Mouse (Mus musculus): Measurements from ENCODE around the gene Nrg4. TPM values are rescaled to one million over a fixed set of nuclear protein-coding genes. Genes with fewer than 3 reads are reported as not detected.

The Nrg4 gene
- polyA plus RNA-seq, 1 experiment from 2014 or later = 1.2 TPM

DNA sequence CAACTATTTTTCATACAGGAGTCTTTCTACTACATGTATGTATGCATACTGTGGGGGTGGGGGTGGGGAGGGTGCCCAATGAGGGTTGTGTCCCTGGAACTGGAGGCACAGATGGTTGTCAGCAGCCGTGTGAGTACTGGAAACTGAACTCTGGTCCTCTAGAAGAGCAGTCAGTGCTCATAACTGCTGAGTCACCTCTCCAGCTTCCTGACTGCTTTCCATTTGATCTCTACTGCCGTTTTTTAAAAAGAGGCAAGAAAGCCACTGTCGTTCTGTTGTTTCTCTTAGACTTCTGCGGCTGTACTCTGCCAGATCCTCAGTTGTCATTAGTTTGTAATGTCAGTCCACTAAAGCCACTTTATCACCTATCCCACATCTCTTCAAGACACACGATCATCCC, 19.1 kb downstream of the Nrg4 start:
- Histone ChIP-seq H3K36me3 (ENCODE audit: control insufficient read depth, insufficient read depth, low read length) (no peaks in the 10 kb centered on the region), H3K4me3 (ENCODE audit: low read depth, low read length) (no peak overlapping the region), H3K4me2 (ENCODE audit: low read depth, low read length) (no peak overlapping the region), H3K9me3 (ENCODE audit: control insufficient read depth, low read length) (no peaks in the 10 kb centered on the region), H3K27me3 (replicated peaks; ENCODE audit: control insufficient read depth, insufficient read depth, low read length) (no peaks in the 10 kb centered on the region), H3K4me1 (ENCODE audit: control insufficient read depth, insufficient read depth, low read length) (no peaks in the 10 kb centered on the region), H3K9ac (ENCODE audit: low read depth, low read length) (no peak overlapping the region), H3K27ac (replicated peaks; ENCODE audit: low read depth, low read length) (no peak overlapping the region)
- 61% methylated on average over 5 of the region's 5 CpGs for WGBS
- ATAC-seq (ENCODE audit: low read depth) (no peak), DNase-seq (ENCODE audit: low spot score) (no peak)

DNA sequence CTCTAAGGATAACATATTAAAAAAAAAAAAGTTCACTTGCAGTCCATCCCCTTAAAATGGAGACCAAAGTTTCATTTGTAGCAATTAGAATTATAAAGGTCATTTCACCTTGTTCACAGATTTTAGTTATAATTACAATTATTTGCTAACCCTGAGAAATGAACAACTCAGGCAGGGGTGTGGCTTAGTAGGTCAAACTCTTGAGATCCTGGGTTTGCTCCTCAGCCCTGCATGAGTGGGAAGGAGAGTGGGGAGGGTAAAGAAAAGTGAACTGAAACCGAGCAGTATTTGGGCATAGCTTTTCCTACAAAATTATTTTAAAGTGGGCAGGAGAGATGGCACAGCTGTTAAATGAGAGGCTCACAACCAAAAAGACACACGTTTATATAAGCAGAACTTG, 19.6 kb downstream of the Nrg4 start:
- H3K36me3 ChIP-seq (ENCODE audit: control insufficient read depth, insufficient read depth, low read length) = no peaks in the 10 kb centered on the region
- no peaks in the 10 kb centered on the region for H3K4me1 ChIP-seq (ENCODE audit: control insufficient read depth, insufficient read depth, low read length)
- H3K27ac ChIP-seq (replicated peaks; ENCODE audit: low read depth, low read length) = no peak overlapping the region
- no peak overlapping the region for H3K4me3 ChIP-seq (ENCODE audit: low read depth, low read length)
- ATAC-seq (ENCODE audit: low read depth) (no peak), DNase-seq (ENCODE audit: low spot score) (no peak)
- no peaks in the 10 kb centered on the region for H3K9me3 ChIP-seq (ENCODE audit: control insufficient read depth, low read length)
- WGBS = 56% methylated on average over 2 of the region's 2 CpGs
- H3K27me3 ChIP-seq (replicated peaks; ENCODE audit: control insufficient read depth, insufficient read depth, low read length) = no peaks in the 10 kb centered on the region
- no peak overlapping the region for H3K4me2 ChIP-seq (ENCODE audit: low read depth, low read length)
- H3K9ac ChIP-seq (ENCODE audit: low read depth, low read length) = no peak overlapping the region

GRCm38 (mm10) chr9:55296221-55296620, 30.4 kb downstream of the Nrg4 start:
- WGBS = 65% methylated on average over 2 of the region's 2 CpGs
- H3K36me3 ChIP-seq (ENCODE audit: control insufficient read depth, insufficient read depth, low read length) = no peaks in the 10 kb centered on the region
- DNase-seq (ENCODE audit: low spot score) (peak; percentile 16), ATAC-seq (ENCODE audit: low read depth) (peak; percentile 41; the same call in 1 of the 2 replicates)
- no peak overlapping the region for H3K9ac ChIP-seq (ENCODE audit: low read depth, low read length)
- H3K9me3 ChIP-seq (ENCODE audit: control insufficient read depth, low read length) = no peaks in the 10 kb centered on the region
- no peak overlapping the region for H3K4me2 ChIP-seq (ENCODE audit: low read depth, low read length)
- H3K4me1 ChIP-seq (ENCODE audit: control insufficient read depth, insufficient read depth, low read length) = no peaks in the 10 kb centered on the region
- H3K27ac ChIP-seq (replicated peaks; ENCODE audit: low read depth, low read length) = no peak overlapping the region
- H3K27me3 ChIP-seq (replicated peaks; ENCODE audit: control insufficient read depth, insufficient read depth, low read length) = no peaks in the 10 kb centered on the region
- no peak overlapping the region for H3K4me3 ChIP-seq (ENCODE audit: low read depth, low read length)

DNA sequence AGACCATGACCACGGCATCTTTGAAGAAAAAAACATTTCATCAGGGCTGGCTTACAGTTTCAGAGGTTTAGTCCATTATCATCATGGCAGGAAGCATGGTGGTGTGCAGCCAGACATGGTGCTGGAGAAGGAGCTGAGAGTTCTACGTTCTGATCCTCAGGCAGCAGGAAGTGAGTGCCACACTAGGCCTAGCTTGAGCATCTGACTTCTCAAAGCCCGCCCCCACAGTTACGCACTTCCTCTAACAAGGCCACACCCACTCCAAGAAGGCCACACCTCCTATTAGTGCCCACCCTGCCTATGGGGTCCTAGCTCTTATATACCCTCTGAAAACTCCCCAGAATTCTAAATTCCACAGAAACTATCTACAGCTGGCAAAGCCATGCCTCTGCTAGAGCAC, 34.7 kb downstream of the Nrg4 start:
- Histone ChIP-seq H3K36me3 (ENCODE audit: control insufficient read depth, insufficient read depth, low read length) (no peaks in the 10 kb centered on the region), H3K4me3 (ENCODE audit: low read depth, low read length) (no peak overlapping the region), H3K27me3 (replicated peaks; ENCODE audit: control insufficient read depth, insufficient read depth, low read length) (no peaks in the 10 kb centered on the region)

GRCm38 (mm10) chr9:55289475-55290198, 37.0 kb downstream of the Nrg4 start:
- ATAC-seq (ENCODE audit: low read depth) (no peak), DNase-seq (ENCODE audit: low spot score) (no peak)
- Histone ChIP-seq H3K27ac (replicated peaks; ENCODE audit: low read depth, low read length) (no peak overlapping the region), H3K4me2 (ENCODE audit: low read depth, low read length) (no peak overlapping the region), H3K9me3 (ENCODE audit: control insufficient read depth, low read length) (no peaks in the 10 kb centered on the region), H3K9ac (ENCODE audit: low read depth, low read length) (no peak overlapping the region), H3K27me3 (replicated peaks; ENCODE audit: control insufficient read depth, insufficient read depth, low read length) (no peaks in the 10 kb centered on the region), H3K36me3 (ENCODE audit: control insufficient read depth, insufficient read depth, low read length) (no peaks in the 10 kb centered on the region), H3K4me1 (ENCODE audit: control insufficient read depth, insufficient read depth, low read length) (no peaks in the 10 kb centered on the region), H3K4me3 (ENCODE audit: low read depth, low read length) (no peak overlapping the region)
- 45% methylated on average over 3 of the region's 3 CpGs for WGBS

More for the DNA sequence above, 34.7 kb downstream of the Nrg4 start:
- DNase-seq (ENCODE audit: low spot score) (no peak), ATAC-seq (ENCODE audit: low read depth) (no peak)
- Histone ChIP-seq H3K4me1 (ENCODE audit: control insufficient read depth, insufficient read depth, low read length) (no peaks in the 10 kb centered on the region), H3K4me2 (ENCODE audit: low read depth, low read length) (no peak overlapping the region), H3K9me3 (ENCODE audit: control insufficient read depth, low read length) (no peaks in the 10 kb centered on the region), H3K9ac (ENCODE audit: low read depth, low read length) (no peak overlapping the region), H3K27ac (replicated peaks; ENCODE audit: low read depth, low read length) (no peak overlapping the region)
- WGBS = 87% methylated on average over 4 of the region's 4 CpGs

GRCm38 (mm10) chr9:55285197-55285596, 41.4 kb downstream of the Nrg4 start:
- no peaks in the 10 kb centered on the region for H3K9me3 ChIP-seq (ENCODE audit: control insufficient read depth, low read length)
- 69% methylated on average over 3 of the region's 3 CpGs for WGBS
- no peaks in the 10 kb centered on the region for H3K27me3 ChIP-seq (replicated peaks; ENCODE audit: control insufficient read depth, insufficient read depth, low read length)
- ATAC-seq (ENCODE audit: low read depth) = no peak
- H3K9ac ChIP-seq (ENCODE audit: low read depth, low read length) = no peak overlapping the region
- H3K27ac ChIP-seq (replicated peaks; ENCODE audit: low read depth, low read length) = no peak overlapping the region
- H3K4me1 ChIP-seq (ENCODE audit: control insufficient read depth, insufficient read depth, low read length) = 0 out of 2 replicates have a peak, but pooled peaks cover 3% of the 10 kb centered on the region
- DNase-seq (ENCODE audit: low spot score) = no peak
- no peaks in the 10 kb centered on the region for H3K36me3 ChIP-seq (ENCODE audit: control insufficient read depth, insufficient read depth, low read length)
- no peak overlapping the region for H3K4me3 ChIP-seq (ENCODE audit: low read depth, low read length)
- H3K4me2 ChIP-seq (ENCODE audit: low read depth, low read length) = no peak overlapping the region

GRCm38 (mm10) chr9:55283516-55283915, 43.1 kb downstream of the Nrg4 start:
- DNase-seq (ENCODE audit: low spot score) = peak; percentile 69

DNA sequence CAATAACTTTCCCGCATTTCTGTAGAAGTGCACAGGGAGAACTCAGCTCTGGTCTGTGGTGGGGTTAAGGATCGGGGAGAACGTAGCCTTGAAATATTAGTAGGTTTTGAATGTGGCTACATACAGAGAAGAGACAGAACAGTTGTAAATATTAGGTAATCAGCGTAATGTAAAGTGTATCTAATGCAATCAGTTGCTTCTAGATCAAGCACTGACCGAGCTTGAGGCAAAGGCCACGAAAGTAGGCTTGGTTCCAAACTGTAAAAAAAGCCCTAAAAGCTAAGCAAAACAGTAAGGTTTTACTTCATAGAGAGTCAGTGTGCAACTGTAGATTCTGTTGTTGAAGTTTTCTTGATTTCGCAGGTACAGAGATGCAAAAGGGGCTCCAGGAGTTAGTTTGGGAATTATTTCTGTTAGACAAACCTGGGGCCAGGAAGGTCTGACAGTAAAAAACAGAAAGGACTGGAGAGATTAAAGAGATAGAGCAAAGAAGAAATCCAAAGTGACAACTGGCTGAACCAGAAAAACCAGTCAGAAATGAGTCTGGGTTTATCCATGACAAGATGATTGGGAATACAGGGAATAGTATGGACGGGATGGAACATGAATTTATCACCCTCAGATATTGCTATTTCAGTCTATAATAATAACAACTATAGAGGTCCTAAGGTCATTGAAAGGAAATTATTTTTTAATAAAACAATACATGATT, 47.4 kb downstream of the Nrg4 start:
- no peak overlapping the region for H3K4me2 ChIP-seq (ENCODE audit: low read depth, low read length)
- DNase-seq (ENCODE audit: low spot score) (no peak), ATAC-seq (ENCODE audit: low read depth) (no peak)
- H3K27ac ChIP-seq (replicated peaks; ENCODE audit: low read depth, low read length) = no peak overlapping the region
- no peak overlapping the region for H3K4me3 ChIP-seq (ENCODE audit: low read depth, low read length)
- WGBS = 73% methylated on average over 8 of the region's 8 CpGs
- no peak overlapping the region for H3K9ac ChIP-seq (ENCODE audit: low read depth, low read length)
- H3K9me3 ChIP-seq (ENCODE audit: control insufficient read depth, low read length) = no peaks in the 10 kb centered on the region
- 0 out of 2 replicates have a peak, but pooled peaks cover 3% of the 10 kb centered on the region for H3K4me1 ChIP-seq (ENCODE audit: control insufficient read depth, insufficient read depth, low read length)
- H3K27me3 ChIP-seq (replicated peaks; ENCODE audit: control insufficient read depth, insufficient read depth, low read length) = no peaks in the 10 kb centered on the region
- H3K36me3 ChIP-seq (ENCODE audit: control insufficient read depth, insufficient read depth, low read length) = no peaks in the 10 kb centered on the region

More at GRCm38 (mm10) chr9:55283516-55283915, 43.1 kb downstream of the Nrg4 start:
- H3K27ac ChIP-seq (replicated peaks; ENCODE audit: low read depth, low read length) = no peak overlapping the region
- no peak for ATAC-seq (ENCODE audit: low read depth)
- H3K4me3 ChIP-seq (ENCODE audit: low read depth, low read length) = no peak overlapping the region
- H3K9me3 ChIP-seq (ENCODE audit: control insufficient read depth, low read length) = no peaks in the 10 kb centered on the region
- H3K36me3 ChIP-seq (ENCODE audit: control insufficient read depth, insufficient read depth, low read length) = no peaks in the 10 kb centered on the region
- H3K4me1 ChIP-seq (ENCODE audit: control insufficient read depth, insufficient read depth, low read length) = 0 out of 2 replicates have a peak, but pooled peaks cover 3% of the 10 kb centered on the region
- no peaks in the 10 kb centered on the region for H3K27me3 ChIP-seq (replicated peaks; ENCODE audit: control insufficient read depth, insufficient read depth, low read length)
- H3K4me2 ChIP-seq (ENCODE audit: low read depth, low read length) = peak overlapping the region; percentile 48
- H3K9ac ChIP-seq (ENCODE audit: low read depth, low read length) = no peak overlapping the region
- 3% methylated on average over 14 of the region's 14 CpGs for WGBS
